Mouse (Mus musculus) hindbrain, embryonic 10.5 days (tissue): ENCODE measurements at regions not wholly inside any gene's neighbourhood (a gene's known extent, or its start where the extent isn't known, plus 50 kb on each side); places are given as distances from the start of the nearest gene placed in this dataset.
"Not testable (repeated sequence)": the region's sequence is repeated elsewhere in the genome, so short reads cannot be mapped to it uniquely, and the experiment has no call there.

Experiments used
- DNase-seq: peaks from one replicate; pipeline ENCODE4 v3.0.0-alpha.2; 2017; ENCODE audit warnings: low spot score
- H3K27ac ChIP-seq: fragments of 300-500 bp; sonication (generic); 2 replicates; pipeline ENCODE4 v1.5.1; 2016; ENCODE audit warnings: mild to moderate bottlenecking, moderate library complexity
- H3K27me3 ChIP-seq: fragments of 300-500 bp; sonication (generic); 2 replicates; pipeline ENCODE4 v1.6.1; 2016; ENCODE audit warnings: mild to moderate bottlenecking; ENCODE audit not compliant: poor library complexity, insufficient read depth, severe bottlenecking
- H3K36me3 ChIP-seq: fragments of 300-500 bp; sonication (generic); 2 replicates; pipeline ENCODE4 v1.6.1; 2016; ENCODE audit warnings: mild to moderate bottlenecking, moderate library complexity
- H3K4me1 ChIP-seq: fragments of 300-500 bp; sonication (generic); replicated peaks from 2 replicates; pipeline ENCODE4 v1.6.1; 2016; ENCODE audit warnings: mild to moderate bottlenecking
- H3K4me3 ChIP-seq: fragments of 300-500 bp; sonication (generic); 2 replicates; pipeline ENCODE4 v1.5.1; 2016; ENCODE audit warnings: mild to moderate bottlenecking, moderate library complexity
- H3K9me3 ChIP-seq: fragments of 300-500 bp; sonication (generic); 2 replicates; pipeline ENCODE4 v1.6.1; 2016; ENCODE audit warnings: mild to moderate bottlenecking, moderate library complexity
- WGBS: fragments of 180-500 bp; shearing (Covaris S2); methylation state at CpG from one replicate; pipeline ENCODE4 v1.1.7; 2016; 5-methylcytosine and 5-hydroxymethylcytosine counted together

DNA sequence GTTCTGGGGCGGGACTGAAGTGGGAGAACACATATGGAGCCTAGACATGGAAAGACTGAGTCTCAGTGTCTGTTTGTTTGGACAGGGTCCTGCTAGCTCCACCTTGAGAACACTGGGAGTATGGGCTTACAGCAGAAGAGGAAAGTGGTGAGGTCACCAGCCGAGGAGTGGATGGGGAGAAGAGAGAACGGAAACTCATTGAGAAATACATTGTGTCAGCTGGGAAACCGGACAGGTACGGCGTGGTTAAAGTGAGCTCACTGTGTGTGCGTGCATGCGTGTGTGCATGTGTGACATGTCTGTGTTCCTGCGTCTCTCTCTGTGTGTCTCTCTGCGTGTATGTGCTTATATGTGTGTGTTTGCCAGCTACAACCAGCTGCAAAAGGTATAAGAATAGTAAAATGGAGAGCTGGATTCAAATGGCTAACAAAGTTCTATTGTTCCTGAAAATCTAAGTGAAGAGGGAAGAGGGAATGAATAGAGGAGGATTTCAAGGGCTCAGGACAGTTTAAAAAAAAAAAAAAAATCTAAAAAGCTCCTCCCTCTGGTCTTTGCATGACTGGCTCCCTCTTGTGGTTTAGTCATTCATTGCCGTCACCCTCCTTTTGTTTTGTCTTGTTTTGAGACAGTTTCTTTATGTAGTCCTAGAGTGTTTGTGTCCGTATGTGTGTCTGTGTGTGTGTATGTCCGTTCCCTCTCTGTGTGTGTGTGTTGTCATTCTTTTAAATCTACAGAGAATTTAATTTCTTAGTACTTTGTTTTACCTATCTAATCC, 52.0 kb upstream of the Ak4 start:
- DNase-seq: peak; percentile 45
- Histone ChIP-seq H3K27ac (no peak overlapping the region), H3K4me3 (no peak overlapping the region), H3K27me3 (no peaks in the 10 kb centered on the region), H3K4me1 (no peaks in the 10 kb centered on the region), H3K9me3 (no peaks in the 10 kb centered on the region), H3K36me3 (no peaks in the 10 kb centered on the region)
- 64% methylated on average over 13 of the region's 13 CpGs for WGBS

DNA sequence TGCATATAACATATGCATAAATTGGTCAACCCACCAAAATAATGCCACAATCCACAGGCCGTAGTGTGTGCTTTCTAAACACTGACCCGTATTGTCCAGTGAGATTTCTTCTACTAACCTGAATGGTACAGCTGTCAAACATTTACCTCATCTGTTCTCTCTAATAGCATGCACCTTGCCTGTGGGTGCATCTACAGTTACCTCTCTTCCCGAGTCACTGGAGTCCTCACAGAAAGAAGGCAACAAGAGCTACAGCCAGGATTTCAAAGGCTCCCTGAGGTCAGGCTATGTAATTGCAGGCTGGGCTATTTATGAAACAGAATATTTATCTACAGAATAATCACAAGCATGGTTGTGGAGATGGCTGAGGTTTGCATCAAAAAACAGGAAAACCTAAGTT, 53.8 kb upstream of the Ak4 start:
- no peaks in the 10 kb centered on the region for H3K9me3 ChIP-seq
- H3K27me3 ChIP-seq: no peaks in the 10 kb centered on the region
- no peak overlapping the region for H3K4me3 ChIP-seq
- no peak for DNase-seq
- H3K27ac ChIP-seq: no peak overlapping the region
- H3K4me1 ChIP-seq: no peaks in the 10 kb centered on the region
- no peaks in the 10 kb centered on the region for H3K36me3 ChIP-seq
- WGBS: 89% methylated on average over 3 of the region's 3 CpGs

DNA sequence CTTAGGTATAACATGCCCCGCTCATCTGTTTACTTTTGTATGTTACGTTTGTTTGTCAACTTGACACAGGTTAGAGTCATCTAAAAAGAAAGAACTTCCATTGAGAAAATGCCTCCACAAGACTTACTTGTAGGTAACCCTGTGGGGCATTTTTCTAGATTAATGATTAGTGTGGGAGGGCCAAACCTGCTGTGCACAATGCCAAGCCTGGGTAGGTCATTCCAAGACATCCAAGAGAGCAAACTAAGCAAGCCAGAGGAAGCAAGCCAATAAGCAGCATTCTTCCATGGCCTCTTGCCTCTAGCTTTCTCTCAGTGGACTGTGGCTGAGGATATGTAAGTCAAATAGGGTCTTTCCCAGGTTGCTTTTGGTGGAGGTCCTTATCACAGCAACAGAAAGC, 54.4 kb upstream of the Ak4 start:
- Histone ChIP-seq H3K4me3 (no peak overlapping the region), H3K4me1 (no peaks in the 10 kb centered on the region), H3K27ac (no peak overlapping the region), H3K9me3 (no peaks in the 10 kb centered on the region), H3K27me3 (no peaks in the 10 kb centered on the region), H3K36me3 (no peaks in the 10 kb centered on the region)
- DNase-seq: no peak
- WGBS: 88% methylated on average over 2 of the region's 2 CpGs

DNA sequence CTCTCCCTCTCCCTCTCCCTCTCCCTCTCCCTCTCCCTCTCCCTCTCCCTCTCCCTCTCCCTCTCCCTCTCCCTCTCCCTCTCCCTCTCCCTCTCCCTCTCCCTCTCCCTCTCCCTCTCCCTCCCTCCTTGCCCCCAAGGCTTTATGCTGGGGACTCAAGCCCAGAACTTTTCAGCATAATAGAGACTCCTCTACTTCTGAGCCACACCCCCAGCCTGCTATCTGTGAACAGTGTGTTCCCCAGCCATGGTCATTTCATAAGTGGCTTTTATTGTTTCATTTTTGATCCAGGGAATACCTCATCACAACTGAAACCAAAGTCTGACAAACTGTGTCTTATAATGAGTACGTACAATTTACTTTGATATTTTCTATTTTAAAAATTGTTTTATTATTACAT, 55.8 kb upstream of the Ak4 start:
- not testable (repeated sequence) for H3K27me3 ChIP-seq, DNase-seq, H3K36me3 ChIP-seq, H3K4me3 ChIP-seq, H3K27ac ChIP-seq, H3K9me3 ChIP-seq, H3K4me1 ChIP-seq
- WGBS: 92% methylated on average over 1 of the region's 1 CpGs

DNA sequence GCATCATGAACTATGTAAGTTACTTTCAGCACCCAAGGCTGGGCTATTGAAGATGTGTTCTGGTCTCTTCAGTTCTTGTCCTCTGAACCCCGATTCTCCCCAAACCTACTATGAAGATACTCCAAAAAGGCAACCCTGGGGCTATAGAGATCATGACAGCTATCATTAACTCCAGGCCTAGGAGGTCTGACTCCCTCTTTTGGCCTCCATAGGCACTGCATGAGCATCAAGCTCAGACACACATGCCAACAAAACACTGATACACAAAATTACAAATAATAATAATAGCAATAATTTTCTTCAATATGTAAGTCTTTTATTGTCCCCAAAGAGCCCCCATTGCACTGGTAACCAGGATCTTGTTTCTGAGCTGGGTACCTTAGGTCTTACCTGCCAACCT, 57.3 kb upstream of the Ak4 start:
- peaks cover 10% of the 10 kb centered on the region for H3K4me1 ChIP-seq
- H3K36me3 ChIP-seq: no peaks in the 10 kb centered on the region
- H3K9me3 ChIP-seq: no peaks in the 10 kb centered on the region
- WGBS: 95% methylated on average over 1 of the region's 1 CpGs
- no peak overlapping the region for H3K4me3 ChIP-seq
- H3K27ac ChIP-seq: no peak overlapping the region
- no peak for DNase-seq
- H3K27me3 ChIP-seq: no peaks in the 10 kb centered on the region

DNA sequence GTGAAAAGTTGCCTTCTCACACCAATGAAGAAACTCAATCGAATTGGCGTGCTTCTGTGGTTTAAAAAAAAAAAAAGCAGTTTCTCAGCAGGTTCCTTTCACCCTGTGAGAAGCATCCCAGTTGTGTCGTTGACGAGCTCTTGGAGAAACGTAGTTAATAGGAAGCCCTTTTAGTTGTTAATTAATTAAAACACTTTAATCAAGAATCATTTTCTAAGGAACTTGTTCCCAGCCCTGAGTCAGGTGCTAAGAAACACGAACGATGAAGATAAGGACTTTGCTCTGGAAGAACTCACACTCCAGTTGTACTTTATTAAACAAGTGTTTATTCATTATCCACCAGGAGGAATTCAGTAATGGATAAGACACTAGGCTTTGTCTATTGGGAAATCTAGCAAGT, 58.8 kb upstream of the Ak4 start:
- H3K4me3 ChIP-seq: no peak overlapping the region
- WGBS: 81% methylated on average over 7 of the region's 7 CpGs
- DNase-seq: no peak

DNA sequence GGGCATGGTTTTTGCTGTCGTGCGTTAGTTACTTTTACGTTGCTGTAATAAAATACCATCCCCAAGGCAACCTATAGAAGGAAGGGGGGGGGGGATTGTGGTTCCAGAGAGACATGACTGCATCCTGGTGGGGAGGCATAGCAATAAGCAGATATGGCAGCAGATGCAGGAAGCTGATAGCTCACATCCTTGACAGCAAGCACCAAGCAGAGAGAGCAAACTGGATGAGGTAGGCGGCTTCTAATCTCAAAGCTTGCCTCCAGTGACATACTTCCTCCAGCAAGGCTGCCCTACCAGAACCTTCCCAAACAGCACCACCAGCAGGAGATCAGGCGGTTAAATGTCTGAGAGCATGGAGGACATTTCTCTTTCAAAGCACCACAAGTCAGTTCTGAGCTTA, 60.0 kb upstream of the Ak4 start:
- WGBS: 91% methylated on average over 5 of the region's 5 CpGs
- Histone ChIP-seq H3K4me3 (no peak overlapping the region), H3K27me3 (peaks cover 5% of the 10 kb centered on the region; the same call in 1 of the 2 replicates), H3K9me3 (no peaks in the 10 kb centered on the region), H3K36me3 (no peaks in the 10 kb centered on the region), H3K27ac (no peak overlapping the region), H3K4me1 (peaks cover 24% of the 10 kb centered on the region)
- no peak for DNase-seq

More for the DNA sequence above, 58.8 kb upstream of the Ak4 start:
- H3K9me3 ChIP-seq: no peaks in the 10 kb centered on the region
- H3K4me1 ChIP-seq: peaks cover 13% of the 10 kb centered on the region
- no peaks in the 10 kb centered on the region for H3K27me3 ChIP-seq
- no peaks in the 10 kb centered on the region for H3K36me3 ChIP-seq
- H3K27ac ChIP-seq: no peak overlapping the region

DNA sequence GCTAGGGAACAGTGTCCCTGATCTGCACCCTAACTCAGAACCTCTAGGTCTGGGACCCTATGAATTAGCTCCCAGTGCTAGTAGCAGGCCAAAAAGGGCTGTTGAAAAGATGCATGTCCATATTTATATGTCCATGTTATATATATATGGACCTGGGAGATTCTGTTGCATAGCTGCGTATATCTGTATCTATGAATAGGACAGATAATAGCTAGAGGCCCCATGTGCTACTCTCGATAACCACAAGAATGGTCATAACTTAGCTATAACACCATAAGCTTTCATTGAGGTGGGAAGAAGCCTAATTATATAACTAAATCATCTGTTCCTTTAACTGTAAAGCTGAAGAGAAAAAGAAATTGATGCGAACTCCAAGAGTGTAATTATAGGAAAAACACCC, 60.6 kb upstream of the Ak4 start:
- WGBS: 93% methylated on average over 3 of the region's 3 CpGs
- Histone ChIP-seq H3K4me3 (no peak overlapping the region), H3K9me3 (no peaks in the 10 kb centered on the region), H3K36me3 (no peaks in the 10 kb centered on the region), H3K4me1 (peaks cover 30% of the 10 kb centered on the region), H3K27ac (no peak overlapping the region), H3K27me3 (peaks cover 5% of the 10 kb centered on the region; the same call in 1 of the 2 replicates)
- DNase-seq: no peak

DNA sequence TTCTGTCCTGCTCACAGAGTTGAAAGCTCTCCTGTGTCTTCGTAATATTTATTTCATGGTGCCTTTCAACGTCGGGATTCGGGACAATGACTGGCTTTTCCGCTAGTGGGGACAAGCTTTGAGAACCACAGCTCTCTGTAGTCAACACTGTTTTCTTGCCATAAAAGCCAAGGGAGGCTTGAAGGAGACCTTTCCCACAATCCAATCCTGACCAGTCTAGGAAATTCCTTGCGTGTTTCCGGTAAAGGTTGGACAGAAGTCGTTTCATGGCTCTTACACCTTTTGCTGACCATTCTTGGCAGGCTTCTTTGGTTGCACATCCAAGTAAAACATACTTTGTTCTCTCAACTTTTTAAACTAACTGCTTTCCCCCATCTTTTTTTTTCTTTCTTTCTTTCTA, 61.2 kb upstream of the Ak4 start:
- Histone ChIP-seq H3K9me3 (no peaks in the 10 kb centered on the region), H3K27me3 (peaks cover 5% of the 10 kb centered on the region; the same call in 1 of the 2 replicates), H3K4me3 (peak overlapping the region; percentile 89; the same call in 1 of the 2 replicates), H3K36me3 (no peaks in the 10 kb centered on the region), H3K4me1 (peaks cover 30% of the 10 kb centered on the region), H3K27ac (no peak overlapping the region)
- DNase-seq: no peak
- WGBS: 86% methylated on average over 8 of the region's 8 CpGs

DNA sequence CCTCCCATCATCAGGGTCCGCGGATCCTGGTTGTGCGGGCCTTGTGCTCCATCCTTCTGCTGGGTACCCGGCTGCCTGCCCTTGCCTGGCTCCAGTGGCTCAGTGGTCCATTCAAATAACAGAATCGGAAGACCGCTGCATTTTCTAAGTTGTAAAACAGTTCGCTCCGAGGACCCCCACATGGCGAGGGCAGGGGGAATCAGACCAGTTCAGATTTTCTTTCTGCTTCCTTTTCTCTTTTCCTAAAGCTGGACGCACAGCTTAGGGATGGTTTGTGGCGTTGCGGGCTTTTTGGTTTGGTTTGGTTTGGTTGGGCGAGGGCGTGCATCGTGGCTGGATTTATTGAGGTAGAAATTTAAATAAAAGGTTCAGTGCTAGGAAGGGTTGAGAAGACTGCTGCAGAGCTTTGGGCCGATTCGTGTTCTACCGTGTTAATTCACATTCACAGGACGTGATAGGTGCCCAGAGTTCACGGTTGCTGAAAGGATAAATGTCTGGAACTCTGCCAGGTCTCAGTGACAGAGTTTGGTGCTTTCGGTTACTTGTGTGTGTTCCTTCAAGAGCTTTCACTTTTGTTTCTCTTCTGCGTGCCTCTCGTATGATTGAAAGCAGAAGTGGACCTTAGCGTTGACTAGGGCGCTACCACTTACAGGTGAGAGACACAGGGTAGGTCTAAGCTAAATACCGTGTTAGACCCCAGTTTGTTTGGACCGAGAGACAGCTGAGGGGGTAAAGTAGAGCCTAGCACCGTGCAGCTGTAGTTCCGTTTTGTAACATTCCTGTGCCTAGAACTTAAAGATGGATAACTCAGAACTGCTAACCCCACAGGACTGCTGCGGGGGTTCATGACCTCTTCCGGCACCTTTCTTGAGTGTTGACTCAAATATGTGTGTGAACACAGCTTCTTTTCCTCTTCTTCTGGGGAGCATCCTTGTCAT, 61.9 kb upstream of the Ak4 start:
- no peak for DNase-seq
- 21% methylated on average over 31 of the region's 31 CpGs for WGBS
- Histone ChIP-seq H3K4me3 (peak overlapping the region; percentile 89), H3K9me3 (no peaks in the 10 kb centered on the region), H3K36me3 (no peaks in the 10 kb centered on the region), H3K4me1 (peaks cover 30% of the 10 kb centered on the region), H3K27me3 (peaks cover 5% of the 10 kb centered on the region; the same call in 1 of the 2 replicates), H3K27ac (peak overlapping the region; percentile 96)

DNA sequence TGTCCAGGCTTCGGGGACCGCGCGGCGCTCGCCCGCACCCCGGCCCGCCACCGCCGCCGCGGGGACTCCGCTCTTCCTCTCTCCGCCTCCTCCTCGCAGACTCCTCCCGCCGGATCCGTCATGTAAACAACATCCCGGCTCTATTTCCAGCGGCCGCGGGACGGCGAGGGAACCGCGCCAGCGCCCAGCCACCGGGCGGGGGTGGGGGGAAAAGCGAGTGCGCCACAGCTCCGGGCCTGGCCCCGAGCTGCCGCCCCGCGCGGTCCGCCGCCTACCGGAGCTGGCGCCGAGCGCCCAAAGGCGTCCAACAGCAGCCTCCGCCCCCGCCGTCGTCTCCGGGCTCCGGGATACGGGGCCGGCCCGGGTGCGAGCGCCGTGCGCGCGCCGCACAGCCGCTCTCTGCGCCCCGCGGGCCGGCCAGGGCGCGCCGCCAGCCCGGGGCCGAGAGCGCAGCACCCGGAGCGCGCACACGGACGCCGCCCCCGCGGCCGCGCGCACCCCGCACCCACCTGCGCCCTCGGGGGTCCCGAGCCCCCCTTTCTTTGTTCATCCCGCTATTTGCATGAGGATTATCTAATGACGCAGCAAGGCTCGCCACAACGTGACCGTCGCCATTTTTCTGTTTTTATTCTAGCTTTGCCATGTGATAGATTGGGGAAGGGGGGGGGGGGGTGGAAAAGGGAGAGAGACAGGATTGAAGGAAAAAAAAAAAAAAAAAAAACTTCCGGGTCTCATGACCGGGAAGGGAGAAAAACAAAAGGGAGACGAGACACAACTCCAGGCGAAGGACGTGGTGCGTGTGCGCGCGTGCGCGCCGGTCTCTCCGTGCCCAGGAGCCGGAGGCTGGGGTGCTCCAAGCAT, 62.8 kb upstream of the Ak4 start:
- peak; percentile 80 for DNase-seq
- H3K4me1 ChIP-seq: peaks cover 30% of the 10 kb centered on the region
- H3K36me3 ChIP-seq: no peaks in the 10 kb centered on the region
- H3K4me3 ChIP-seq: peak overlapping the region; percentile 89
- WGBS: under 1% methylated on average over 107 of the region's 107 CpGs
- peaks cover 5% of the 10 kb centered on the region; the same call in 1 of the 2 replicates for H3K27me3 ChIP-seq
- no peaks in the 10 kb centered on the region for H3K9me3 ChIP-seq
- H3K27ac ChIP-seq: peak overlapping the region; percentile 96

DNA sequence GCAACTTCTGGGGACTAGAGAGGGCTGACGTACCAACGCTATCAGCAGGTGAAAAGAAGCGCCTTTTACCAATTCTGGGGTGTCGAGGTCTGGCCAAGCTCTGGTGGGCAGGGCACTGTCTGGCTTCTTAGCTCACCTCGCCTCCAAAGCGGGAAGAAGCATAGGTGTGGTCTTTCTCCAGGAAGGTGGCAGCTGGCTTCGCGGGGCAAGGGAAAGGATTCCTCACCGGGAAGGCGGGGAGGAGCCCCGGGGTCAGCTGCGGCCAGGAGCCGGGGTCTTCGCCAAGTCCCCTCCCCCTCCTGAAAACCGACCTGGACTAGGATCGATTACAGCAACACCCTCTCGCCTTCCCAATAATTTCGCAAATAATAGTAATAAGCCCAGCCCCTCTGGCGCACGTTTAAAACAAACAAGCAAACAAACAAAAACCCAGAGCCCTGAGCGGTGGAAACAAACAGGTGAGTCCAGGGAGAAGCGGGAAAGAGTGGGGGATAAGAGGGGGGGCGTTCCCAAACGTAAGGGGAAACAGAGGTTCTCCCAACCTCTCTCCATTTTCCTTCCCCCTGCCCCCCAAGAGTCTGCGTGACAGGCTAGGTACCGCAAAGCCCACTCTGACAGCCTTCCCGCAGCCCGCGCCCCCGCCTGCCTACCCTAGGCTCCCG, 63.5 kb upstream of the Ak4 start:
- peak; percentile 31 for DNase-seq
- Histone ChIP-seq H3K9me3 (no peaks in the 10 kb centered on the region), H3K27ac (peak overlapping the region; percentile 96), H3K4me1 (peaks cover 30% of the 10 kb centered on the region), H3K36me3 (peaks cover 1% of the 10 kb centered on the region; the same call in 1 of the 2 replicates), H3K4me3 (peak overlapping the region; percentile 89), H3K27me3 (peaks cover 5% of the 10 kb centered on the region; the same call in 1 of the 2 replicates)
- WGBS: under 1% methylated on average over 31 of the region's 31 CpGs
